Mouse (Mus musculus) olfactory bulb, adult 2 months (tissue): ENCODE measurements around the gene Pla2g4e. TPM values are rescaled to one million over a fixed set of nuclear protein-coding genes. Genes with fewer than 3 reads are reported as not detected.

Experiments
- H3K27ac ChIP-seq: fragments of 200-500 bp; 2 replicates; pipeline ENCODE4 v1.5.1; 2012; ENCODE audit warnings: low read depth, low read length; ENCODE audit not compliant: insufficient read depth
- H3K4me1 ChIP-seq: fragments of 200-500 bp; 2 replicates; pipeline ENCODE4 v1.6.1; 2012; ENCODE audit warnings: low read length; ENCODE audit not compliant: control insufficient read depth, insufficient read depth
- H3K4me3 ChIP-seq: fragments of 200-500 bp; 2 replicates; pipeline ENCODE4 v1.5.1; 2012; ENCODE audit warnings: mild to moderate bottlenecking, low read depth, low read length, moderate library complexity; ENCODE audit not compliant: insufficient read depth
- CTCF ChIP-seq: fragments of 200-500 bp; IDR thresholded peaks from 2 replicates; pipeline ENCODE4 v1.5.1; 2012; ENCODE audit warnings: low read depth, mild to moderate bottlenecking, low read length, moderate library complexity; ENCODE audit not compliant: insufficient read depth
- POLR2A ChIP-seq: fragments of 200-500 bp; IDR thresholded peaks from 2 replicates; pipeline ENCODE4 v1.6.1; 2012; ENCODE audit warnings: mild to moderate bottlenecking, low read depth, low read length, moderate library complexity; ENCODE audit not compliant: insufficient read depth
- WGBS: fragments of 180-500 bp; shearing (Covaris S2); methylation state at CpG from one replicate; pipeline ENCODE4 v1.1.7; 2018; 5-methylcytosine and 5-hydroxymethylcytosine counted together
- polyA plus RNA-seq: library from polyadenylated mRNA; stranded (reverse); fragments of >200 nt; gene quantifications from 2 replicates; pipeline ENCODE4 v1.2.4, GENCODE M21; 2012; ENCODE audit warnings: low replicate concordance; ENCODE audit not compliant: missing spikeins, insufficient read depth, insufficient read length

Gene Pla2g4e
- polyA plus RNA-seq, 1 experiment: not detected

GRCm38 (mm10) chr2:120150571-120150970 lies 94.6 kb downstream of the Pla2g4e start:
- 87% methylated on average over 3 of the region's 3 CpGs for WGBS
- no peak overlapping the region for H3K27ac ChIP-seq
- TF ChIP-seq POLR2A (no peak), CTCF (no peak)
- no peak overlapping the region for H3K4me3 ChIP-seq
- H3K4me1 ChIP-seq: peaks cover 6% of the 10 kb centered on the region; the same call in 1 of the 2 replicates

GRCm38 (mm10) chr2:120149634-120150033 lies 95.5 kb downstream of the Pla2g4e start:
- no peak for TF ChIP-seq POLR2A
- no peak for TF ChIP-seq CTCF
- 74% methylated on average over 7 of the region's 7 CpGs for WGBS
- Histone ChIP-seq H3K4me3 (no peak overlapping the region), H3K27ac (no peak overlapping the region), H3K4me1 (peaks cover 6% of the 10 kb centered on the region; the same call in 1 of the 2 replicates)

GRCm38 (mm10) chr2:120147999-120148398 lies 97.1 kb downstream of the Pla2g4e start:
- H3K4me1 ChIP-seq: no peaks in the 10 kb centered on the region
- no peak overlapping the region for H3K4me3 ChIP-seq
- TF ChIP-seq CTCF (no peak), POLR2A (no peak)
- 88% methylated on average over 3 of the region's 3 CpGs for WGBS
- H3K27ac ChIP-seq: no peak overlapping the region

- no peaks in the 10 kb centered on the region for H3K4me1 ChIP-seq
- TF ChIP-seq CTCF (no peak), POLR2A (no peak)
- WGBS: 80% methylated on average over 2 of the region's 2 CpGs
- no peak overlapping the region for H3K4me3 ChIP-seq
- no peak overlapping the region for H3K27ac ChIP-seq
Observed at GRCm38 (mm10) chr2:120147364-120147763, 97.8 kb downstream of the Pla2g4e start.

GRCm38 (mm10) chr2:120146543-120146942 lies 98.6 kb downstream of the Pla2g4e start:
- no peak overlapping the region for H3K27ac ChIP-seq
- TF ChIP-seq CTCF: no peak
- no peak for TF ChIP-seq POLR2A
- no peak overlapping the region for H3K4me3 ChIP-seq
- H3K4me1 ChIP-seq: no peaks in the 10 kb centered on the region
- WGBS: 78% methylated on average over 2 of the region's 2 CpGs

GRCm38 (mm10) chr2:120144390-120144789 lies 100.7 kb downstream of the Pla2g4e start:
- Histone ChIP-seq H3K27ac (no peak overlapping the region), H3K4me3 (no peak overlapping the region), H3K4me1 (no peaks in the 10 kb centered on the region)
- TF ChIP-seq POLR2A: no peak
- no peak for TF ChIP-seq CTCF
- WGBS: 94% methylated on average over 4 of the region's 4 CpGs

GRCm38 (mm10) chr2:120142336-120142735 lies 102.8 kb downstream of the Pla2g4e start:
- H3K4me1 ChIP-seq: no peaks in the 10 kb centered on the region
- H3K4me3 ChIP-seq: no peak overlapping the region
- TF ChIP-seq CTCF: no peak
- no peak for TF ChIP-seq POLR2A
- WGBS: 84% methylated on average over 5 of the region's 5 CpGs
- H3K27ac ChIP-seq: no peak overlapping the region

- Histone ChIP-seq H3K27ac (no peak overlapping the region), H3K4me1 (no peaks in the 10 kb centered on the region), H3K4me3 (no peak overlapping the region)
- TF ChIP-seq CTCF: no peak
- no peak for TF ChIP-seq POLR2A
- 80% methylated on average over 1 of the region's 1 CpGs for WGBS
Observed at GRCm38 (mm10) chr2:120141671-120142070, 103.5 kb downstream of the Pla2g4e start.

- Histone ChIP-seq H3K27ac (no peak overlapping the region), H3K4me1 (no peaks in the 10 kb centered on the region), H3K4me3 (no peak overlapping the region)
- TF ChIP-seq POLR2A: no peak
- no peak for TF ChIP-seq CTCF
- WGBS: 87% methylated on average over 5 of the region's 5 CpGs
Observed at GRCm38 (mm10) chr2:120140326-120140725, 104.8 kb downstream of the Pla2g4e start.

GRCm38 (mm10) chr2:120139091-120139490 lies 106.0 kb downstream of the Pla2g4e start:
- 97% methylated on average over 1 of the region's 1 CpGs for WGBS

More at GRCm38 (mm10) chr2:120139091-120139490, 106.0 kb downstream of the Pla2g4e start:
- no peak overlapping the region for H3K4me3 ChIP-seq
- peaks cover 4% of the 10 kb centered on the region for H3K4me1 ChIP-seq
- TF ChIP-seq POLR2A: no peak
- no peak for TF ChIP-seq CTCF
- H3K27ac ChIP-seq: no peak overlapping the region
